Mouse (Mus musculus) hindbrain, embryonic 11.5 days (tissue): ENCODE measurements at regions not wholly inside any gene's neighbourhood (a gene's known extent, or its start where the extent isn't known, plus 50 kb on each side); places are given as distances from the start of the nearest gene placed in this dataset.

Source experiments
- ATAC-seq: fragments of 200-750 bp; cut with Nextera tagmentation; 2 replicates; pipeline ENCODE4 v1.8.0; 2017; ENCODE audit warnings: mild to moderate bottlenecking, moderate TSS enrichment, moderate library complexity; ENCODE audit not compliant: low FRiP score
- DNase-seq: peaks from one replicate; pipeline ENCODE4 v3.0.0-alpha.2; 2015; ENCODE audit warnings: low spot score
- H3K27ac ChIP-seq: fragments of 300-500 bp; sonication (generic); 2 replicates; pipeline ENCODE4 v1.5.1; 2014; ENCODE audit warnings: mild to moderate bottlenecking, low read depth, low read length
- H3K27me3 ChIP-seq: fragments of 300-500 bp; sonication (generic); 2 replicates; pipeline ENCODE4 v1.6.1; 2014; ENCODE audit warnings: mild to moderate bottlenecking, low read length, moderate library complexity, mixed read lengths; ENCODE audit not compliant: control insufficient read depth, insufficient read depth
- H3K36me3 ChIP-seq: fragments of 300-500 bp; sonication (generic); 2 replicates; pipeline ENCODE4 v1.6.1; 2014; ENCODE audit warnings: mild to moderate bottlenecking, low read length, moderate library complexity, mixed read lengths; ENCODE audit not compliant: control insufficient read depth, insufficient read depth
- H3K4me1 ChIP-seq: fragments of 300-500 bp; sonication (generic); replicated peaks from 2 replicates; pipeline ENCODE4 v1.6.1; 2014; ENCODE audit warnings: low read length, mixed read lengths; ENCODE audit not compliant: control insufficient read depth, insufficient read depth
- H3K4me2 ChIP-seq: fragments of 300-500 bp; sonication (generic); replicated peaks from 2 replicates; pipeline ENCODE4 v1.6.1; 2014; ENCODE audit warnings: mild to moderate bottlenecking, low read depth, low read length
- H3K4me3 ChIP-seq: fragments of 300-500 bp; sonication (generic); 2 replicates; pipeline ENCODE4 v1.5.1; 2014; ENCODE audit warnings: low read depth, low read length
- H3K9ac ChIP-seq: fragments of 300-500 bp; sonication (generic); 2 replicates; pipeline ENCODE4 v1.6.1; 2014; ENCODE audit warnings: low read depth, low read length
- H3K9me3 ChIP-seq: fragments of 300-500 bp; sonication (generic); 2 replicates; pipeline ENCODE4 v1.6.1; 2016; ENCODE audit warnings: low read length; ENCODE audit not compliant: control insufficient read depth
- WGBS: fragments of 180-500 bp; shearing (Covaris S2); extraction: QIAGEN DNeasy Blood & Tissue Kit; methylation state at CpG from one replicate; pipeline ENCODE4 v1.1.7; 2014; 5-methylcytosine and 5-hydroxymethylcytosine counted together

DNA sequence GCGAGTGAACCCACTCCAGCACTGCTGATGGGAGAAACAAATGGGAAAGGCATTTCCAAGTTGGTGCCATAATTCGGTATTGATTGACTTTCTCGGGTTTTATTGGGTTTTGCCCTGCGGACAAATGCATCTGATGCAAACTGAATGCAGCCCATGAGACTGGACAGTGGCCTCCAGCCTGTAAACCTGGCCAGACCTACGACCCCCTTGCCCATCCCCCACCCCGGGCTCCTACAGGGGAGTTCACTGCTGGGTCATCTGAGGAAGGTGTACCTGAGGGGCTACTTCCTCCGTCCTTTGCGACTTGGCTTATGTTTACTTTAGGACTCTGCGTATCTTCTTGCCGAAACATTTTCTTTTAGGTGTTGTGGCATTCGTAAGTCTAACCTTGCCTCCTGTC is 262.3 kb upstream of the Irx2 start:
- Histone ChIP-seq H3K4me3 (no peak overlapping the region), H3K9ac (no peak overlapping the region), H3K4me1 (peaks cover 4% of the 10 kb centered on the region; the same call in 1 of the 2 replicates), H3K4me2 (peak overlapping the region; percentile 12), H3K27ac (0 out of 2 replicates have a peak overlapping the region, but pooled peaks have one; percentile 17), H3K27me3 (no peaks in the 10 kb centered on the region), H3K36me3 (no peaks in the 10 kb centered on the region), H3K9me3 (no peaks in the 10 kb centered on the region)
- WGBS: 49% methylated on average over 11 of the region's 11 CpGs
- DNase-seq (peak; percentile 36), ATAC-seq (peak; percentile 65)

DNA sequence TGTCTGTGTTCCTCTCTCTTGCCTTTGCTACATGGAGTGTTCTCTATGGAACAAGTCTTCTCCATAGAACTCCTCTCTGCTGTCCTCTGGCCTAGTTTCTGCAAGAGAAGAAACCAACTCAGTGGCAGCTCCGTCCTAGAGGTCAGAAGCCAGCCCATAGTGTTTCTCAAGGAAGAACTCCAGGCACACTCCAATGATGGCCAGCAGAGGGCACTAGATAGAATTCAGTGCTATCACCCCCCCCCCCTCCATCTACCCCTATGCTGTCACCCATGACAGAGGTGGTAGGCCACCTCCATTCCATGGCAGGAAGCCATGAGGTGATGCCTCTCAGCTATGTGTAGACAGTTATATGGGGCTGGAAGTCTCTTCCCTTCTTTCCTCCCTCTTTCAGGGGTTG is 258.5 kb upstream of the Irx2 start:
- no peaks in the 10 kb centered on the region for H3K9me3 ChIP-seq
- H3K4me3 ChIP-seq: no peak overlapping the region
- H3K36me3 ChIP-seq: no peaks in the 10 kb centered on the region
- no peak overlapping the region for H3K27ac ChIP-seq
- H3K27me3 ChIP-seq: no peaks in the 10 kb centered on the region
- H3K4me1 ChIP-seq: peaks cover 4% of the 10 kb centered on the region; the same call in 1 of the 2 replicates
- DNase-seq (no peak), ATAC-seq (no peak)
- whole genome bisulfite sequencing: 71% methylated on average over 1 of the region's 1 CpGs
- H3K4me2 ChIP-seq: no peak overlapping the region
- H3K9ac ChIP-seq: no peak overlapping the region

DNA sequence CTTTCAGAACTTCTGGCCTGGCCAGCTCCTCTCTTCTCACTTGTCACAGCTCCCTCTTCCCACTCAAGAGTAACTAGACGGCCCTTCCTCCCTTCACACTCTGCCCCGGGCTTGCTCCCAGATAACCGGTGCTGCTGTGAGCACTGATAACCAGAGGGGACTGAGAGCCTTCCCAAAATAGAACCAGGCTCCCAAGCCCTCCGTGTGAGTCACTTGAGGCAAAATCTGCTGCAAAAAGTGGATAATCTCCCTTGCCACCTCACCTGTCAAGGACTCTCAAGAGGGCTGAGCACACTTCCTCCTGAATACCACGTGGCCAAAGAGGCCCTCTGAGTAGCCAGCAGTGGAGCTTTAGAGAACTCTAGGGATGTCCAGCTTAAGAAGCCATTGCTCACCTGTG is 257.6 kb upstream of the Irx2 start:
- Histone ChIP-seq H3K9me3 (no peaks in the 10 kb centered on the region), H3K4me2 (no peak overlapping the region), H3K36me3 (no peaks in the 10 kb centered on the region), H3K9ac (no peak overlapping the region), H3K27me3 (no peaks in the 10 kb centered on the region), H3K4me1 (peaks cover 4% of the 10 kb centered on the region; the same call in 1 of the 2 replicates), H3K27ac (no peak overlapping the region), H3K4me3 (no peak overlapping the region)
- no peak for ATAC-seq
- WGBS: 65% methylated on average over 5 of the region's 5 CpGs
- DNase-seq: no peak

DNA sequence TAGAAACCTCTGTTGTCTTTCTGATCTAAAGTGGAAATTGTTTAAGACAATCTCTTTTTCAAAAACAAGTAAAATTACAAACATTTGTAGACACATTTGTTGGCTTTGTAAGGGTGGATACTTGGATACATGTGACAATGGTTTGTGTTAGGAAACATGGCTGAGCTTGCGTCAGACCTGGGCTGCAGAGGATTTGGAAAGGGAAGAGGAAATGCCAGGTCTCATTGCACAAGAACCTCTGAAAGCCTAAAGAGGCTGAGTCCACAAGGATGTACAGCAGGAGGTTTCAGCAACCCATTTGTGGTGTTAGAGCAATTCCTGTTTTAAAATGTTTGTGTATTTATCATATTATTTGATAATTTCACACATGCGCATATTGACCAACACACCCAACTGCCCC is 235.3 kb upstream of the Irx2 start:
- Histone ChIP-seq H3K27me3 (no peaks in the 10 kb centered on the region), H3K9me3 (no peaks in the 10 kb centered on the region), H3K4me3 (no peak overlapping the region), H3K27ac (no peak overlapping the region), H3K9ac (no peak overlapping the region), H3K36me3 (no peaks in the 10 kb centered on the region), H3K4me2 (no peak overlapping the region), H3K4me1 (no peaks in the 10 kb centered on the region)
- no peak for ATAC-seq
- DNase-seq: no peak
- WGBS: 90% methylated on average over 2 of the region's 2 CpGs

DNA sequence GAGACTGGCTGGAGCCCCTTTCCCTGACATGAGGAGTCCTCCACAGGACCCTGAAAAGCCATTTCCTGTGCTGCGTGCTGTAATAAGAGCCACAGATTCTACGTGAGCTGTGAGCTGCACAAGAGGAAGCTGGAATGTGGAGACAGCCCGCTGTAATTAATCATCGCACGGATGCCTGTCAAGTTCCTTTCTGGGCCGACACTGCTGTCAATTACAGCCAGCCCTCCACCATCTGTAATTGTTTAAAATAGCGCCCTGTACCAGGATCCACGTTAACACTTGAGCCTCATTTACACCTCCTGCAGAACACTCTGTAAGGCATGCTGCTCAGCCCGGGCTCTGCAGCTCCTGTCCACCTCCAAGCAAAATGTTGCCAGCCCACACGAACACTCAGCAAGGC is 227.9 kb upstream of the Irx2 start:
- peaks cover 6% of the 10 kb centered on the region; the same call in 1 of the 2 replicates for H3K4me1 ChIP-seq
- no peaks in the 10 kb centered on the region for H3K36me3 ChIP-seq
- H3K9ac ChIP-seq: no peak overlapping the region
- no peak overlapping the region for H3K4me3 ChIP-seq
- no peak overlapping the region for H3K4me2 ChIP-seq
- 24% methylated on average over 10 of the region's 10 CpGs for WGBS
- H3K9me3 ChIP-seq: no peaks in the 10 kb centered on the region
- peak; percentile 70 for DNase-seq
- H3K27me3 ChIP-seq: no peaks in the 10 kb centered on the region
- no peak overlapping the region for H3K27ac ChIP-seq
- ATAC-seq: peak; percentile 64

DNA sequence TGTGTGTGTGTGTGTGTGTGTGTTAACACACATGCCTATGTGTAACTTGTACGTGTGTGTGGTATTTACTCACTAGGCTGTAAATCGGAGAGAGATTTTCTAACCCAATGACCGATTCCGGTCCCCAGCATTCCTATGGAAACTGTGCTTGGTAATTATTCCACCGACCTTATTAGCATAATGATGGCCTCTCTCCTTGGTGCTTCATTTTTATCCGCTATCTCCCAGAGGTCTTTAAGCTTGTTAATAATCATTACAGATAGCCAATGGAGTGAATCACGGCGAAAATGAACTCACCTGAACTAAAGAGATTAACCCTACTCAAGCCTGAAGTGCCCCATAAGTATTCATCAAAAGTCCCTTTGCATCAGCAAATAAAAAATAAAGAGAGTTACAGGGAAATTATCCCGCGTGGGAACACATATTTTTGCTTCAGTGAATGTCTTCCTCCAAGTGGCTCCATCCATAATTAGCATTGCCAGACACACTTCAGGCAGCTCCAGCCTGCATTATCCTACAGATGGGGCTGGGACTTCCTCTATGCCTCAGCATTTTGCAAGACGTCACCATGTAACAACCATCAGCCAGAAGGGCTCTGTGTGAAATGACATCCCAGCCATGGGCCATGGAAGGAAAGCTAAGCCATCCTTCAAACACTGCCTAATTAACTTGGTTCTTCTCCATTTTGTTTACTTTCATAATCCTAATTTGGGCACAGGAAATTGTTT is 219.2 kb upstream of the Irx2 start:
- Histone ChIP-seq H3K27ac (no peak overlapping the region), H3K27me3 (no peaks in the 10 kb centered on the region), H3K9ac (no peak overlapping the region), H3K9me3 (no peaks in the 10 kb centered on the region), H3K4me3 (no peak overlapping the region), H3K4me2 (no peak overlapping the region), H3K36me3 (no peaks in the 10 kb centered on the region), H3K4me1 (no peaks in the 10 kb centered on the region)
- WGBS: 82% methylated on average over 11 of the region's 11 CpGs
- no peak for DNase-seq
- no peak for ATAC-seq

DNA sequence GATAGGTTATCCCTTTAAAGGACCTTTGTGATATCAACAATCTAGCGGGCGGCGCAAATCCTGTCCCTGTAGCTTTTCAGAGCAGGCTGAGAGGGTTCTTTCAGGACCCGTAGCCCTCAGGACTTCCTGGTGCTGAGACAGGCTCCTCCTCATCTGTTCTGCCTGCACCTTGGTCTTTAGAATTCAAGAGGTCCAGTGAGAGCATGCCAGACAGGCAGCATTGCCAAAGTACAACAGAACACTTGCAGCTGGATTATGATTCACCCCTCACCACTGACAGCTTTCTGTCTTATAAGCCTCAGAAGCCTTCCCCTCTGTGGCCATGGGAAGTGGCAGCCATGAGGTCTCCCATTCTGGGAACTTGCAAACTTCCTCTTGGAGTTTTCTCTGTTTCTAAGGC is 216.0 kb upstream of the Irx2 start:
- Histone ChIP-seq H3K4me1 (no peaks in the 10 kb centered on the region; the same call in 1 of the 2 replicates), H3K36me3 (no peaks in the 10 kb centered on the region), H3K27me3 (no peaks in the 10 kb centered on the region), H3K9ac (no peak overlapping the region), H3K4me3 (no peak overlapping the region), H3K9me3 (no peaks in the 10 kb centered on the region), H3K4me2 (no peak overlapping the region), H3K27ac (no peak overlapping the region)
- ATAC-seq (no peak), DNase-seq (no peak)
- WGBS: 97% methylated on average over 4 of the region's 4 CpGs

DNA sequence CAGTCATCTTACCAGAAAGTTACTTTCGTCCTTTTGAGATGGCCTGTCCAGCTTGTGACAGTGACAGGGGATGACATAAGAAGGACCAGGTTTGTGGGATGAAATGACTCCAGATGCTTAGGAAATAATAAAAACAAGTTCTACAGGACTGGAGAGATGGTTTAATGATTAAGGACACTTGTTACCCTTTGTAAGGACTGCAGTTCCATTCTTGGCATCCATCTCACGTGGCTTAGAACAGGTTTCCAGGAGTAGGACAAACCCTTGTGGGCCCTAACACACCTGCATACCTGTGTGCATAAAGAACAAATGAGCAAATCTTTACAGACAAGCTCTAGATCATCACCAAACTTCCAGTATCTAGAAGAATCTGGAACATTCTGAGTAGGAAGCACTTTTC is 211.6 kb upstream of the Irx2 start:
- H3K4me3 ChIP-seq: no peak overlapping the region
- no peaks in the 10 kb centered on the region for H3K36me3 ChIP-seq
- ATAC-seq (no peak), DNase-seq (no peak)
- H3K9ac ChIP-seq: no peak overlapping the region
- 84% methylated on average over 2 of the region's 2 CpGs for WGBS
- H3K27me3 ChIP-seq: no peaks in the 10 kb centered on the region
- H3K4me2 ChIP-seq: no peak overlapping the region
- H3K9me3 ChIP-seq: no peaks in the 10 kb centered on the region
- no peaks in the 10 kb centered on the region; the same call in 1 of the 2 replicates for H3K4me1 ChIP-seq
- H3K27ac ChIP-seq: no peak overlapping the region

DNA sequence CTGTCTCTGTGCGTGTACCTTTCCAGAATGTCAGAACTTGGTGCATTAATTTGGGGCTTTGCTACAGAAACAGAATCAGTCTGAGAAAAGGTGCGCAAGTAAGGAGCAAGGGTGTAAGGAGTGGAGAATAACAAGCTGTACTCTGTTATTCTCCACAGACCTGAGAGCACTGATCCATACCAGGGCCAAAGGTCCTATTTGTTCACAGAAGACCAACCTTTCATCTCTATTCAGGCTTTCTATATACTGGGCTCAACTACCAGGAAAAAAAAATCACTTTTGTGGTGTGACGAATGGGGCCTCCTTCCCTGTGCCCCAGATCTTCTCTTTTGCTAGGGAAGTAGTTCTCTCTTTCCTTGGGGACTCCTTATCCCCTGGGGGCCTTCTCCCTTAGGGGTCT is 210.8 kb upstream of the Irx2 start:
- H3K4me3 ChIP-seq: no peak overlapping the region
- H3K4me2 ChIP-seq: no peak overlapping the region
- 89% methylated on average over 3 of the region's 3 CpGs for WGBS
- DNase-seq (no peak), ATAC-seq (no peak)
- no peaks in the 10 kb centered on the region for H3K27me3 ChIP-seq
- no peak overlapping the region for H3K27ac ChIP-seq
- no peaks in the 10 kb centered on the region for H3K36me3 ChIP-seq
- H3K9me3 ChIP-seq: no peaks in the 10 kb centered on the region
- no peaks in the 10 kb centered on the region; the same call in 1 of the 2 replicates for H3K4me1 ChIP-seq
- H3K9ac ChIP-seq: no peak overlapping the region
